Mouse (Mus musculus) CD4-positive naive resting alpha-beta T cell, adult 57 days (primary cell): Measurements from ENCODE around the gene En1. TPM values are rescaled to one million over a fixed set of nuclear protein-coding genes. Genes with fewer than 3 reads are reported as not detected.

Source experiments
- total RNA-seq: library from RNA; stranded (reverse); gene quantifications from one replicate; pipeline ENCODE4 v1.2.4, GENCODE M21; 2023

En1 gene
- not detected for total RNA-seq

GRCm38 (mm10) chr1:120602031-120602730 is at the start of gene En1:
Gene En1 (plus strand): TSS chr1:120602418.

Other genes with a start within 250 kb of the En1 start
- gene Marco, start 97.4 kb upstream of the En1 start, total RNA-seq, result 1.5 TPM